Mouse (Mus musculus) liver, postnatal 0 days (tissue): ENCODE measurements around the gene Galr3. TPM values are rescaled to one million over a fixed set of nuclear protein-coding genes. Genes with fewer than 3 reads are reported as not detected.

Source experiments
- ATAC-seq: fragments of 200-750 bp; cut with Nextera tagmentation; 2 replicates; pipeline ENCODE4 v1.8.0; 2017; ENCODE audit warnings: mild to moderate bottlenecking, moderate library complexity
- DNase-seq: peaks from one replicate; pipeline ENCODE4 v3.0.0-alpha.2; 2016
- H3K27ac ChIP-seq: fragments of 300-500 bp; sonication (generic); 2 replicates; pipeline ENCODE4 v1.5.1; 2014; ENCODE audit warnings: antibody characterized with exemption, moderate library complexity, mild to moderate bottlenecking, low read depth
- H3K27me3 ChIP-seq: fragments of 300-500 bp; sonication (generic); 2 replicates; pipeline ENCODE4 v1.6.1; 2014; ENCODE audit warnings: low read length, control low read depth, mixed read lengths; ENCODE audit not compliant: insufficient read depth
- H3K36me3 ChIP-seq: fragments of 300-500 bp; sonication (generic); replicated peaks from 2 replicates; pipeline ENCODE4 v1.6.1; 2014; ENCODE audit warnings: mild to moderate bottlenecking, control low read depth, low read length, moderate library complexity, mixed read lengths; ENCODE audit not compliant: insufficient read depth
- H3K4me1 ChIP-seq: fragments of 300-500 bp; sonication (generic); 2 replicates; pipeline ENCODE4 v1.6.1; 2014; ENCODE audit warnings: antibody characterized with exemption, mild to moderate bottlenecking, control low read depth; ENCODE audit not compliant: insufficient read depth
- H3K4me2 ChIP-seq: fragments of 300-500 bp; sonication (generic); 2 replicates; pipeline ENCODE4 v1.6.1; 2014; ENCODE audit warnings: low read depth, mild to moderate bottlenecking, low read length, moderate library complexity, mixed read lengths
- H3K4me3 ChIP-seq: fragments of 300-500 bp; sonication (generic); 2 replicates; pipeline ENCODE4 v1.5.1; 2014; ENCODE audit warnings: low read depth, low read length
- H3K9ac ChIP-seq: fragments of 300-500 bp; sonication (generic); replicated peaks from 2 replicates; pipeline ENCODE4 v1.6.1; 2014; ENCODE audit warnings: mild to moderate bottlenecking, moderate library complexity
- H3K9me3 ChIP-seq: fragments of 300-500 bp; sonication (generic); 2 replicates; pipeline ENCODE4 v1.6.1; 2016; ENCODE audit warnings: mild to moderate bottlenecking, control low read depth, low read length, mixed read lengths
- CTCF ChIP-seq: sonication (generic); IDR thresholded peaks from 2 replicates; pipeline ENCODE4 v1.5.1; 2016; ENCODE audit warnings: antibody characterized with exemption, low read depth
- EP300 ChIP-seq: IDR thresholded peaks from 2 replicates; pipeline ENCODE4 v1.6.1; 2016; ENCODE audit warnings: antibody characterized with exemption, low read depth, mild to moderate bottlenecking
- WGBS: fragments of 180-500 bp; shearing (Covaris S2); extraction: QIAGEN DNeasy Blood & Tissue Kit; methylation state at CpG from one replicate; pipeline ENCODE4 v1.1.7; 2014; ENCODE audit not compliant: insufficient replicate concordance; 5-methylcytosine and 5-hydroxymethylcytosine counted together
- polyA plus RNA-seq: library from polyadenylated mRNA; unstranded; fragments of >200 nt; fragmentation: Nextera tagmentation; extraction: Ambion mirVana; gene quantifications from 2 replicates; pipeline ENCODE4 v1.2.1, GENCODE M21; 2015

Gene Galr3
- polyA plus RNA-seq, 1 experiment from 2014 or later = 0.16 TPM

GRCm38 (mm10) chr15:79000357-79000791 lies 41.3 kb upstream of the Galr3 start:
- peaks cover 61% of the 10 kb centered on the region for H3K36me3 ChIP-seq
- peaks cover 10% of the 10 kb centered on the region for H3K4me1 ChIP-seq
- ATAC-seq (no peak), DNase-seq (no peak)
- H3K27me3 ChIP-seq = no peaks in the 10 kb centered on the region
- H3K4me3 ChIP-seq = no peak overlapping the region
- H3K9ac ChIP-seq = no peak overlapping the region
- H3K4me2 ChIP-seq = no peak overlapping the region
- WGBS = 71% methylated on average over 7 of the region's 7 CpGs
- no peaks in the 10 kb centered on the region for H3K9me3 ChIP-seq
- TF ChIP-seq CTCF (no peak), EP300 (no peak)
- H3K27ac ChIP-seq = no peak overlapping the region

- Histone ChIP-seq H3K27me3 (no peaks in the 10 kb centered on the region), H3K27ac (no peak overlapping the region), H3K9me3 (no peaks in the 10 kb centered on the region), H3K9ac (no peak overlapping the region), H3K36me3 (peaks cover 61% of the 10 kb centered on the region), H3K4me2 (no peak overlapping the region), H3K4me3 (no peak overlapping the region), H3K4me1 (peaks cover 2% of the 10 kb centered on the region; the same call in 1 of the 2 replicates)
- DNase-seq (no peak), ATAC-seq (no peak)
- 91% methylated on average over 5 of the region's 5 CpGs for WGBS
- TF ChIP-seq EP300 = no peak
- TF ChIP-seq CTCF = no peak
Measured at GRCm38 (mm10) chr15:79001559-79001958, 40.1 kb upstream of the Galr3 start.

- 79% methylated on average over 19 of the region's 19 CpGs for WGBS
- no peak overlapping the region for H3K27ac ChIP-seq
- ATAC-seq = peak; percentile 81
- peak; percentile 62 for DNase-seq
- H3K9ac ChIP-seq = no peak overlapping the region
- no peaks in the 10 kb centered on the region for H3K4me1 ChIP-seq
- H3K4me2 ChIP-seq = no peak overlapping the region
- peaks cover 61% of the 10 kb centered on the region for H3K36me3 ChIP-seq
- no peaks in the 10 kb centered on the region for H3K27me3 ChIP-seq
- no peak for TF ChIP-seq CTCF
- no peak for TF ChIP-seq EP300
- H3K9me3 ChIP-seq = no peaks in the 10 kb centered on the region
- H3K4me3 ChIP-seq = no peak overlapping the region
Measured at GRCm38 (mm10) chr15:79002036-79002435, 39.6 kb upstream of the Galr3 start.

GRCm38 (mm10) chr15:79003079-79003478 lies 38.6 kb upstream of the Galr3 start:
- Histone ChIP-seq H3K4me2 (no peak overlapping the region), H3K9me3 (no peaks in the 10 kb centered on the region), H3K36me3 (peaks cover 61% of the 10 kb centered on the region), H3K4me1 (no peaks in the 10 kb centered on the region), H3K27ac (no peak overlapping the region), H3K9ac (no peak overlapping the region), H3K27me3 (no peaks in the 10 kb centered on the region), H3K4me3 (no peak overlapping the region)
- no peak for ATAC-seq
- 74% methylated on average over 3 of the region's 3 CpGs for WGBS
- no peak for TF ChIP-seq CTCF
- no peak for TF ChIP-seq EP300
- no peak for DNase-seq

GRCm38 (mm10) chr15:79005581-79005980 lies 36.1 kb upstream of the Galr3 start:
- TF ChIP-seq CTCF = no peak
- no peak for TF ChIP-seq EP300
- no peaks in the 10 kb centered on the region for H3K4me1 ChIP-seq
- no peaks in the 10 kb centered on the region for H3K27me3 ChIP-seq
- no peak overlapping the region for H3K9ac ChIP-seq
- no peak for ATAC-seq
- H3K9me3 ChIP-seq = no peaks in the 10 kb centered on the region
- no peak overlapping the region for H3K4me2 ChIP-seq
- no peak for DNase-seq
- 84% methylated on average over 9 of the region's 9 CpGs for WGBS
- peaks cover 47% of the 10 kb centered on the region for H3K36me3 ChIP-seq
- H3K4me3 ChIP-seq = no peak overlapping the region
- no peak overlapping the region for H3K27ac ChIP-seq

GRCm38 (mm10) chr15:79006638-79007037 lies 35.0 kb upstream of the Galr3 start:
- no peaks in the 10 kb centered on the region for H3K9me3 ChIP-seq
- H3K27me3 ChIP-seq = no peaks in the 10 kb centered on the region
- H3K4me3 ChIP-seq = no peak overlapping the region
- WGBS = 67% methylated on average over 3 of the region's 3 CpGs
- no peak overlapping the region for H3K27ac ChIP-seq
- ATAC-seq (no peak), DNase-seq (no peak)
- no peak overlapping the region for H3K9ac ChIP-seq
- peaks cover 39% of the 10 kb centered on the region for H3K36me3 ChIP-seq
- H3K4me2 ChIP-seq = no peak overlapping the region
- H3K4me1 ChIP-seq = no peaks in the 10 kb centered on the region
- no peak for TF ChIP-seq EP300
- TF ChIP-seq CTCF = no peak

GRCm38 (mm10) chr15:79007059-79007458 lies 34.6 kb upstream of the Galr3 start:
- no peak for ATAC-seq
- 89% methylated on average over 5 of the region's 5 CpGs for WGBS
- H3K36me3 ChIP-seq = peaks cover 35% of the 10 kb centered on the region
- no peaks in the 10 kb centered on the region for H3K27me3 ChIP-seq
- TF ChIP-seq CTCF (no peak), EP300 (no peak)
- H3K9ac ChIP-seq = no peak overlapping the region
- no peak overlapping the region for H3K27ac ChIP-seq
- H3K4me2 ChIP-seq = no peak overlapping the region
- DNase-seq = no peak
- H3K4me3 ChIP-seq = no peak overlapping the region
- no peaks in the 10 kb centered on the region for H3K9me3 ChIP-seq
- H3K4me1 ChIP-seq = no peaks in the 10 kb centered on the region
